ENCODE assay signal across 35 mouse cellular contexts in genomic region chr1:102811401-102811800, GRCm38 (mm10).
"Had no signal": no experiment of that assay in that cellular context is flagged by ENCODE, and none has a peak within 500 bp of the region (broad histone marks: within the 10 kb centered on the region; RNA-seq: fewer than 3 reads in every experiment).

No protein-coding gene starts in this region.

- H3K9ac ChIP-seq: heart, embryonic 12.5 days; heart, embryonic 13.5 days; heart, embryonic 15.5 days; hindbrain, embryonic 12.5 days; hindbrain, embryonic 13.5 days; hindbrain, embryonic 14.5 days; hindbrain, embryonic 15.5 days; intestine, embryonic 15.5 days; kidney, embryonic 15.5 days had no signal

- H3K27ac ChIP-seq: heart, embryonic 13.5 days; heart, embryonic 15.5 days; hindbrain, embryonic 10.5 days; hindbrain, embryonic 12.5 days; hindbrain, embryonic 13.5 days; hindbrain, embryonic 14.5 days; hindbrain, embryonic 15.5 days; hindbrain, postnatal 0 days; intestine, embryonic 15.5 days; kidney, embryonic 15.5 days; kidney, postnatal 0 days; layer of hippocampus, adult 2 months; left cerebral cortex, adult 2 months had no signal

- DNase-seq: heart, postnatal 10 days; heart, postnatal 14 days; heart, postnatal 36 days; heart, postnatal 4 days; kidney, adult 11 months; kidney, adult 18-20 months; kidney, adult 2 months; kidney, adult 8-10 months; kidney, adult 9 months; kidney, postnatal 10 days; kidney, postnatal 14 days; kidney, postnatal 25 days; kidney, postnatal 36 days; kidney, postnatal 4 days; layer of hippocampus, adult 9-11 months; layer of hippocampus, postnatal 36 days had no signal

- H3K9me3 ChIP-seq: heart, embryonic 13.5 days; heart, embryonic 15.5 days; hindbrain, embryonic 12.5 days; hindbrain, embryonic 13.5 days; hindbrain, embryonic 15.5 days; intestine, embryonic 15.5 days; kidney, embryonic 15.5 days had no signal

- H3K4me1 ChIP-seq: heart, embryonic 12.5 days; heart, embryonic 13.5 days; heart, embryonic 15.5 days; hindbrain, embryonic 10.5 days; hindbrain, embryonic 12.5 days; hindbrain, embryonic 13.5 days; hindbrain, embryonic 15.5 days; intestine, embryonic 15.5 days; kidney, embryonic 15.5 days had no signal

- H3K27me3 ChIP-seq: heart, embryonic 12.5 days; heart, embryonic 13.5 days; heart, embryonic 15.5 days; hindbrain, embryonic 12.5 days; hindbrain, embryonic 13.5 days; hindbrain, embryonic 15.5 days; intestine, embryonic 15.5 days; kidney, embryonic 15.5 days had no signal

- H3K36me3 ChIP-seq: heart, embryonic 12.5 days; heart, embryonic 13.5 days; heart, embryonic 15.5 days; hindbrain, embryonic 10.5 days; hindbrain, embryonic 12.5 days; hindbrain, embryonic 13.5 days; hindbrain, embryonic 15.5 days; intestine, embryonic 15.5 days; kidney, embryonic 15.5 days had no signal

- H3K4me2 ChIP-seq: heart, embryonic 11.5 days; heart, embryonic 12.5 days; heart, embryonic 13.5 days; heart, embryonic 15.5 days; hindbrain, embryonic 12.5 days; hindbrain, embryonic 13.5 days; hindbrain, embryonic 14.5 days; hindbrain, embryonic 15.5 days; intestine, embryonic 15.5 days; kidney, embryonic 15.5 days had no signal

- H3K4me3 ChIP-seq: heart, embryonic 12.5 days; heart, embryonic 13.5 days; heart, embryonic 15.5 days; hindbrain, embryonic 10.5 days; hindbrain, embryonic 12.5 days; hindbrain, embryonic 13.5 days; hindbrain, embryonic 15.5 days; intestine, embryonic 15.5 days; kidney, embryonic 15.5 days; layer of hippocampus, adult 2 months; left cerebral cortex, adult 2 months had no signal

- ATAC-seq: hindbrain, embryonic 16.5 days; hindbrain, postnatal 0 days; inflammation-experienced regulatory T-cells, adult 6 months; intestine, embryonic 15.5 days; intestine, embryonic 16.5 days; intestine, postnatal 0 days had no signal
